Comparison of ENCODE assay signal across 35 mouse cellular contexts in the genomic region with DNA sequence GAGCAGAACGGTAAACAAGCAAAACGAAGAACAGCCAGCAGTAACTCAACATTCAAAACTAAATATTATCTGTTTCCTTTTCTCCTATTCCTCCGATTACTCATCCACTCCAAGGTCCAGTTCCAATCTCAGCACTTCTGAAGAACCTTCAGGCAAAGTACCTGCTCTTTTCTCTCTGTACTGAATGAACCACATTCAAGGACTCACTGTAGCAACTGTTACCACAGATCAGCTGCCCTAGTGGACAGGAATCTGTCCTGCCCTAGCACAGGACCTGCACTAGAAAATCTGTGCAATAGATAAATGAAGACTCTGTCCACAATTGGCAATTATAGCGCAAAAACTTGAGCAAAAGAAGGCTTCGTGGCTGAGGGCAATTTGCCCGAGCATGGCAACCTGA. TPM values are rescaled to one million over a fixed set of nuclear protein-coding genes. Genes with fewer than 3 reads are reported as not detected.
"Had no signal": no experiment of that assay in that cellular context is flagged by ENCODE, and none has a peak within 500 bp of the region (broad histone marks: within the 10 kb centered on the region; RNA-seq: fewer than 3 reads in every experiment).

No protein-coding gene starts in this region.

- H3K27me3 ChIP-seq: limb, embryonic 12.5 days; limb, embryonic 13.5 days; limb, embryonic 15.5 days; liver, embryonic 12.5 days; liver, embryonic 13.5 days; liver, embryonic 15.5 days; lung, embryonic 15.5 days; megakaryocyte, embryonic 14.5 days; midbrain, embryonic 12.5 days; midbrain, embryonic 13.5 days; midbrain, embryonic 15.5 days; neural tube, embryonic 12.5 days; neural tube, embryonic 13.5 days had no signal

- H3K4me3 ChIP-seq: limb, embryonic 10.5 days; limb, embryonic 12.5 days; limb, embryonic 13.5 days; limb, embryonic 15.5 days; liver, embryonic 12.5 days; liver, embryonic 13.5 days; liver, embryonic 15.5 days; lung, embryonic 15.5 days; megakaryocyte, embryonic 14.5 days; midbrain, embryonic 10.5 days; midbrain, embryonic 12.5 days; midbrain, embryonic 13.5 days; midbrain, embryonic 15.5 days; myocyte; neural tube, embryonic 12.5 days; neural tube, embryonic 13.5 days had no signal

- H3K9me3 ChIP-seq: limb, embryonic 10.5 days; limb, embryonic 12.5 days; limb, embryonic 13.5 days; limb, embryonic 15.5 days; liver, embryonic 12.5 days; liver, embryonic 13.5 days; liver, embryonic 15.5 days; lung, embryonic 15.5 days; megakaryocyte, embryonic 14.5 days; midbrain, embryonic 10.5 days; midbrain, embryonic 12.5 days; midbrain, embryonic 13.5 days; midbrain, embryonic 15.5 days; neural tube, embryonic 12.5 days; neural tube, embryonic 13.5 days had no signal

- ATAC-seq: liver, embryonic 12.5 days; liver, postnatal 0 days; lung, postnatal 0 days; midbrain, embryonic 13.5 days; midbrain, embryonic 15.5 days; midbrain, embryonic 16.5 days had no signal

- H3K36me3 ChIP-seq: midbrain, embryonic 13.5 days; neural tube, embryonic 12.5 days; neural tube, embryonic 13.5 days had no signal

- DNase-seq: left cerebral cortex, postnatal 4 days; liver; liver, embryonic 13.5 days; liver, postnatal 0 days; lung, adult 18-20 months; lung, adult 2 months; lung, embryonic 14.5 days; lung, postnatal 10 days; lung, postnatal 14 days; lung, postnatal 36 days; lung, postnatal 4 days had no signal

- H3K27ac ChIP-seq: limb, embryonic 10.5 days; limb, embryonic 12.5 days; limb, embryonic 13.5 days; limb, embryonic 15.5 days; liver, embryonic 12.5 days; liver, embryonic 13.5 days; liver, embryonic 14.5 days; liver, embryonic 15.5 days; lung, embryonic 15.5 days; macrophage; midbrain, embryonic 10.5 days; midbrain, embryonic 12.5 days; midbrain, embryonic 13.5 days; midbrain, embryonic 15.5 days; neural tube, embryonic 12.5 days; neural tube, embryonic 13.5 days had no signal

- H3K9ac ChIP-seq: limb, embryonic 12.5 days; limb, embryonic 13.5 days; limb, embryonic 15.5 days; liver, embryonic 12.5 days; liver, embryonic 13.5 days; liver, embryonic 14.5 days; liver, embryonic 15.5 days; liver, postnatal 0 days; lung, embryonic 14.5 days; lung, embryonic 15.5 days; midbrain, embryonic 12.5 days; midbrain, embryonic 13.5 days; midbrain, embryonic 15.5 days; neural tube, embryonic 12.5 days; neural tube, embryonic 13.5 days had no signal

- H3K4me1 ChIP-seq: limb, embryonic 10.5 days; liver, embryonic 12.5 days; liver, embryonic 15.5 days; lung, embryonic 15.5 days; midbrain, embryonic 10.5 days; midbrain, embryonic 12.5 days; midbrain, embryonic 13.5 days; midbrain, embryonic 15.5 days; neural tube, embryonic 12.5 days had no signal

- H3K4me2 ChIP-seq: limb, embryonic 12.5 days; limb, embryonic 13.5 days; limb, embryonic 15.5 days; liver, embryonic 11.5 days; liver, embryonic 12.5 days; liver, embryonic 13.5 days; liver, embryonic 15.5 days; lung, embryonic 14.5 days; lung, embryonic 15.5 days; midbrain, embryonic 12.5 days; midbrain, embryonic 13.5 days; midbrain, embryonic 15.5 days; neural tube, embryonic 12.5 days; neural tube, embryonic 13.5 days had no signal

RNA-seq across cellular contexts. Expression of a gene that starts 36.1 kb away (rescaled TPM):
- total RNA-seq: liver, adult 2 months; megakaryocyte progenitor cell, adult 5-6 weeks; megakaryocyte, adult 5-6 weeks; monocyte, adult 5-6 weeks had no signal
- polyA plus RNA-seq: liver, adult 2 months; macrophage had no signal
